Mouse (Mus musculus) megakaryocyte-erythroid progenitor cell, adult 5-6 weeks (primary cell): ENCODE data around the gene Zfp618. TPM values are rescaled to one million over a fixed set of nuclear protein-coding genes. Genes with fewer than 3 reads are reported as not detected.

Experiments
- ATAC-seq: replicated peaks from 2 replicates; pipeline ENCODE4 v1.8.0; 2016; ENCODE audit warnings: mild to moderate bottlenecking, inconsistent platforms; ENCODE audit not compliant: severe bottlenecking, poor library complexity, low FRiP score, low TSS enrichment
- total RNA-seq, 2 experiments: library from RNA; stranded (forward) in 1 of 2; stranded (reverse) in 1 of 2; fragments of 200-1000, 215-1000 nt in 1 of 2; fragments of >200 nt in 1 of 2; fragmentation: Nextera tagmentation in 1 of 2; gene quantifications; 2 replicates each; pipeline ENCODE4 v1.2.3; 2014 to 2017

Gene Zfp618
- total RNA-seq, 2 experiments from 2014 or later: 1.4 TPM; not detected in 1

GRCm38 (mm10) chr4:63118639-63119437 is 153.5 kb downstream of the Zfp618 start:
- peak; percentile 88 for ATAC-seq

- no peak for ATAC-seq
These were observed 159.6 kb downstream of the Zfp618 start for GRCm38 (mm10) chr4:63124861-63125466.

GRCm38 (mm10) chr4:63129891-63130624 is 164.7 kb downstream of the Zfp618 start:
- ATAC-seq: no peak

GRCm38 (mm10) chr4:63147268-63147667 is 181.9 kb downstream of the Zfp618 start:
- ATAC-seq: no peak

- ATAC-seq: no peak
These were observed 185.8 kb downstream of the Zfp618 start for GRCm38 (mm10) chr4:63151127-63151526.

- ATAC-seq: no peak
These were observed 188.7 kb downstream of the Zfp618 start for GRCm38 (mm10) chr4:63154028-63154427.

- no peak for ATAC-seq
These were observed 189.3 kb downstream of the Zfp618 start, which contains the start of gene Ambp for GRCm38 (mm10) chr4:63154699-63155098. Gene Ambp, minus strand, starts transcription at chr4:63154799.

GRCm38 (mm10) chr4:63155596-63155995 is 190.2 kb downstream of the Zfp618 start:
- ATAC-seq: no peak

- no peak for ATAC-seq
These were observed 191.6 kb downstream of the Zfp618 start for GRCm38 (mm10) chr4:63156726-63157634.

GRCm38 (mm10) chr4:63158192-63158591 is 192.8 kb downstream of the Zfp618 start:
- ATAC-seq: no peak

- ATAC-seq: peak; percentile 84
These were observed 193.7 kb downstream of the Zfp618 start for GRCm38 (mm10) chr4:63158961-63159592.

GRCm38 (mm10) chr4:63165636-63166035 is 200.3 kb downstream of the Zfp618 start:
- ATAC-seq: no peak

- no peak for ATAC-seq
These were observed 200.9 kb downstream of the Zfp618 start for GRCm38 (mm10) chr4:63166323-63166722.

GRCm38 (mm10) chr4:63170061-63170460 is 204.7 kb downstream of the Zfp618 start:
- no peak for ATAC-seq

- no peak for ATAC-seq
These were observed 205.7 kb downstream of the Zfp618 start for GRCm38 (mm10) chr4:63171122-63171521.

- ATAC-seq: no peak
These were observed 206.8 kb downstream of the Zfp618 start, which contains the start of gene Kif12 for GRCm38 (mm10) chr4:63171969-63172685. Gene Kif12, minus strand, starts transcription at chr4:63172131.

- peak; percentile 52; the same call in 1 of the 2 replicates for ATAC-seq
These were observed 216.2 kb downstream of the Zfp618 start for GRCm38 (mm10) chr4:63181556-63181955.

GRCm38 (mm10) chr4:63186281-63186870 is 221.0 kb downstream of the Zfp618 start:
- ATAC-seq: 0 out of 2 replicates have a peak, but pooled peaks have one; percentile 30
